Mouse (Mus musculus) fibroblast of lung, adult 2 months (primary cell): ENCODE results near the gene Camk1.
"Not testable (repeated sequence)": the region's sequence is repeated elsewhere in the genome, so short reads cannot be mapped to it uniquely, and the experiment has no call there.

Experiments
- DNase-seq: peaks from one replicate; pipeline ENCODE4 v3.0.0-alpha.2; 2011; ENCODE audit warnings: low read depth

Gene Camk1

DNA sequence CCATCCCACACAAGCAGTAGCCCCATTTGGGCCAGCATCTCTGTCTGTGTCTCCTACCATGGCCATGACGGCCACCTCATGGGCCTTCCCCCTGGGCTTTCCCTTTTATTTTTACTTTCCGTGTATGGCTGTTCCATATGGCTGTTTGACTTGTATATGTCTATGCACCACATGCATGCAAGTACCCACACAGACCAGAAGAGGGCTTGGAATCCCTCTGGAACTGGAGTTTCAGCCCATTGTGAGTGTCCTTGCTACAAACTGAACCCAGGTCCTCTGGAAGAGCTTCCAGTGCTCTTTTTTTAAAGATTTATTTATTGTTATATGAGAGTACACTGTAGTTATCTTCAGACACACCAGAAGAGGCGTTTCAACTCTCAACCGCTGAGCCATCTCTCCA lies 17.7 kb upstream of the Camk1 start:
- no peak for DNase-seq

GRCm38 (mm10) chr6:113353696-113354095 lies 9.9 kb upstream of the Camk1 start:
- no peak for DNase-seq

DNA sequence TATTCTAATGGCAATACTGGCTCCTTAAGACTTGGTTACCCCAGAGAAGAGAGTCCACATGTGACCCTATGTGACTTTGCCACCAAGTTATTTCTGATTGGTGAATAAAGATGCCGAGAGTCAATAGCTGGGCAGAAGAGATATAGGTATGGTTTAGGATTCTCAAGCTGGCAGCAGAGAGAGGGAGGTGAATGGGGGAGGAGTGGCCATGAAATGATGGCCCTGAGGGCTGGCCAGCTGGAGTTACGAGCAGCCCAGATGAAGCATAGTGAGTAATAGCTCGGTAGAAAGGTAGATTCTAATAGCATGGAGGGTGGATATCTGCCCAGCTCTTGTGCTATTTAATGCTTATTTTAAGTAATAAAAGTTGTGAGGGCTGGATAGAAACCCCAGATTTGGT lies 9.0 kb upstream of the Camk1 start:
- DNase-seq, result no peak

- no peak for DNase-seq
Observed at GRCm38 (mm10) chr6:113351653-113352052, 7.9 kb upstream of the Camk1 start.

DNA sequence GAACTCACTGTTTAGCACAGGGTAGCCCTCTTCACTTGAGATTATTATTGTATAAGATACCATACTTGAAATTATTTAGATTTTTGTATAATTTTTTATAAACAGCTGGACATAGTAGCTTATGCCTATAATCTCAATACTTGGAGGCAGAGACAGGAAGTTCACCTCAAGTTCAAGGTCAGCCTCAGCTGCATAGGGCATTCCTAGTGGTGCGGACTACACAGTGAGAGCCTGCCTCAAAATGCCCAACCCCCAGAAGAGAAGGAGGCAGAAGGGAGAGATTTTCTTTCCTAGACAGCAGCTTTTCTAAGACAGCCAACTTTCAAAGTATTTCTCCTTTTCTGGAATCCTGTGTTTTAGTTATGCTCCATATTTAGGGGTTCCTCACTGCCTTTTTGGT lies 7.4 kb upstream of the Camk1 start:
- DNase-seq, result no peak

GRCm38 (mm10) chr6:113350538-113350937 lies 6.8 kb upstream of the Camk1 start:
- DNase-seq, result no peak

DNA sequence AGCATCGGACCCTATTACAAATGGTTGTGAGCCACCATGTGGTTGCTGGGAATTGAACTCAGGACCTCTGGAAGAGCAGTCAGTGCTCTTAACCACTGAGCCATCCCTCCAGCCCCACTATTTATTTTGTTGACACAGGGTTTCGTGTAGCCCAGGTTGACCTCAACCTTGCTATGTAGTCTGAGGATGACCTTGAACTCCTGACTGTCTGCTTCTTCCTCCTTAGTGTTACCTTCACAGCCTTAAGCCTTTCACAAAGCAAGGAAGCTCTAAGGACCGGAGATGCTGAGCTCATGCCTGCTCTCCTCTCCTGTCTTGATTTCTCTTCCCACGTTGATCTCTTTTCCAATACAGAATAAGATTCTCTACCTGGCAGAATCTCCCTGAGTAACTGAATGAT lies 3.1 kb upstream of the Camk1 start:
- DNase-seq, result no peak

DNA sequence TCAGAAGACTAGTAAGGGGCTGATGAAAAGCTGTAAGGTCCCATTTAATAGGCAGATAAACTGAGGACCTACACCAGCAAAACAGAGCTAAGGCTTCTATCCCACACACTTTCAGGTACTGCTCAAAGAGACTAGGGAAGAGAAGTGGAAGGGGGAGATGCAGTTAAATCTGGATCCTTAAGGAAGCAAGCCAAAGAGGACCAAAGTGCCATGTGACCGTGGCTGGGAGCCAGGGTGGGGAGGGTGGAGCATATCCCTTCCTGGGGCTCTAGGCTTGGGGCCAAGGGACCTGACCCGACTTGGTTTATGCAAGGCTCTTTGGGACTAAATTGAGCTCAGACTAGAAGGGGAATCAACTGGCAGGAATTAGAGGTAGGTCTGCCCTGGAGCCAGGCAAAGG lies 537 bp upstream of the Camk1 start:
- no peak for DNase-seq

GRCm38 (mm10) chr6:113342297-113342696 lies 1.5 kb downstream of the Camk1 start:
- no peak for DNase-seq

DNA sequence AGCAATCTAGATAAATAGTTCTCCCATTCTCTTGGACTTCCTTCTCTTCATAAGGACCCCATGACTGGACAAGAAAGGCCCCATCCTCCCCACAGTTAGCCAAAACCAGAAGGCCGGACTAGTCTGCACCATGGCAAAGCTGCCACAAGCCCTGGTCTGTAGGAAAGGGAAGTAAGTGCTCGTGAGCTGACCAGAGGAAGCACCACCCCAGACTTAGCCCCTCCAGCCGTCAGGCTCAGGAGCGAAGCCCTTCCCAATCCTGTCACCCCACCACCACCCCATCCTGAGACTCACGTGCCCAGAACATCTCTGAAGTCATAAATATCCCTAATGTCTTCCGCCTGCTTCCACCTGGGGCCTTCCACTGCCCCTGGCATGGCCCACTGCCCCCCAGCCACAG lies 2.2 kb downstream of the Camk1 start:
- DNase-seq, result no peak

GRCm38 (mm10) chr6:113336852-113337620 lies 6.7 kb downstream of the Camk1 start:
- no peak for DNase-seq

DNA sequence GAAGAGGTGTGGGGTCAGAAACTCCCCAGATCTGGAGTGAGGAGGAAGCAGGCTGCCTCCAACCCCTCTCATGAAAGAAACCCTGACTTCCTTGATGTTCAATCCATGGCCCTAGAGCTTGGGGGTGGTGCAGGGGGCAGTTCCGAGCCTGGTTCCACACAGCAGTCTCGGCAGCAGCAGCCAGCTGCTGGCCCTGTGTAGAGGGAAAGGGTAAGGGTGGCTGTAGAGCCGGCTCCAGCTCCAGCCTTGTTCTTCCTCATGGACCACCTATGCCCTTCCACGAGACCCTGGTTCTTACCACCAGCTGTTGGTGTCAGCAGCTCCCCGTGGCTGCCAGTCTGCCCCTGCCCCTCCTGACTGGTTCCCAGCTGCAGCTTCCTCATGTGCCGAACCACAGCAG lies 9.6 kb downstream of the Camk1 start:
- no peak for DNase-seq

DNA sequence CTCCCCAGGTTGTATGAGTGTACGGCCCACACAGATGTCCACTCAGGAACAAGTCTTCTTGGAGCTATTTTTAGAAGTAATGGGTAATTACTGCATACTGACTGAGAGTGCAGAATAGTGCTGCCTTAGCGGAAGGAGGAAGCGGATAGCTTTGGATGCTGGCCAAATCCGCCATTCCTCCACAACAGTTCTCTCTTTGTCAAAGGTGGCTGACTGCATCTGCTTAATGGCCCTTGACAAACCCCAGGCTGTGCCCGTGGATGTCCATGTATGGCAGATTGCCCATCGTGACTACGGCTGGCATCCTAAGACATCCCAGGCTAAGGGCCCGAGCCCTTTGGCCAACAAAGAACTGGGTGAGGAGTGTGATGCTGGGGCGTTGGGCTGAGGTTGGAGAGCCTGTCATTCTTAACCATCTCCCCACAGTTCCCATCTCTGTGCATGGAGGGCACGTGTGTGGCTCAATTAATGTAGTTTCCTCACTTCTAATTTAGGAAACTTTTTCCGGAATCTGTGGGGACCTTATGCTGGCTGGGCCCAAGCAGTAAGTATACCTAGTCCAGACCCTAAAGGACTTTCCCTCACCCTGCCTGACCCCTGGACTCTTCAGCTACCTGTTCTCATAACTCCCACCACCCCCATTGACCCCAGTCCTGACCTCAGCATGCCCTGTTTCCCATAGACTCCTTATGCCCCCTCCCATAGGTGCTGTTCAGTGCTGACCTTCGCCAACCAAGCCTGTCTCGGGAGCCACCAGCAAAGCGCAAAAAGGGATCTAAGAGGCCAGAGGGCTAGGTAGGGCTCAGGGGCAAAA lies 10.4 kb downstream of the Camk1 start:
- no peak for DNase-seq

DNA sequence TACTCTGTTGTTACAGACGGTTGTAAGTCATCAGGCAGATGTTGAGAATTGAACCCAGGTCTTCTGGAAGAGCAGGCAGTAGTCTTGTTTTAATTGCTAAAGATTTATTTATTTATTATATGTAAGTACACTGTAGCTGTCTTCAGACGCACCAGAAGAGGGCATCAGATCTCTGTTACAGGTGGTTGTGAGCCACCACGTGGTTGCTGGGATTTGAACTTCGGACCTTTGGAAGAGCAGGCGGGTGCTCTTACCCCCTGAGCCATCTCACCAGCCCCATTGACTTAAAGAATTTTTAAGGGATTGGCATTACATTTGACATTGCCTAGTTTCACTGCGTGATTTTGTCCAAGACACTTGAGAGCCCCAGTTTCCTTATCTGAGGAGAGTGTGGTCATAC lies 11.1 kb downstream of the Camk1 start:
- DNase-seq, result not testable (repeated sequence)

GRCm38 (mm10) chr6:113331721-113332120 lies 12.1 kb downstream of the Camk1 start:
- no peak for DNase-seq

GRCm38 (mm10) chr6:113330547-113330946 lies 13.2 kb downstream of the Camk1 start:
- no peak for DNase-seq

GRCm38 (mm10) chr6:113329396-113329795 lies 14.4 kb downstream of the Camk1 start:
- no peak for DNase-seq

GRCm38 (mm10) chr6:113326533-113327315 lies 17.1 kb downstream of the Camk1 start, which contains the start of gene Ogg1:
Ogg1 (plus strand) TSS chr6:113326972.
- peak; percentile 99 for DNase-seq

DNA sequence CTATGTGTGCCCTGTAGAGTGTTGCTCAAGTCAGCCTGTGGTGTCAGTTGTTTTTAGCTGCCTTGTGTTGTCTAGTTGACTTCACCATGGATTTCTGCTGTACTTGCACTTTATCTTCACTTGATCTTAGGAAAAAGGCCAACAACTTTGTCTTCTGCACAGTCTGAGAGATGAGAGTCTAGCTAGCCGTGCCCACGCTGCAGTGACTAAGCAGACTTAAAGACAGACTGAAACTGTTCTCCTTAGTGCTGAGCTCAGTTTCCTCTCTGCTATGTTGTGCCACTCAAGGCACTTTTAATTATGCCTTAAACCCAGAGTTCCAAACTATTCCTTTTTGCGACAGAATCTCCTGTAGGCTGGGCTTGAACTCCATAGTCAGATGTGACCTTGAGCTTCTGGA lies 27.8 kb downstream of the Camk1 start:
- DNase-seq, result no peak

- no peak for DNase-seq
Observed at GRCm38 (mm10) chr6:113308141-113308540, 35.6 kb downstream of the Camk1 start.

DNA sequence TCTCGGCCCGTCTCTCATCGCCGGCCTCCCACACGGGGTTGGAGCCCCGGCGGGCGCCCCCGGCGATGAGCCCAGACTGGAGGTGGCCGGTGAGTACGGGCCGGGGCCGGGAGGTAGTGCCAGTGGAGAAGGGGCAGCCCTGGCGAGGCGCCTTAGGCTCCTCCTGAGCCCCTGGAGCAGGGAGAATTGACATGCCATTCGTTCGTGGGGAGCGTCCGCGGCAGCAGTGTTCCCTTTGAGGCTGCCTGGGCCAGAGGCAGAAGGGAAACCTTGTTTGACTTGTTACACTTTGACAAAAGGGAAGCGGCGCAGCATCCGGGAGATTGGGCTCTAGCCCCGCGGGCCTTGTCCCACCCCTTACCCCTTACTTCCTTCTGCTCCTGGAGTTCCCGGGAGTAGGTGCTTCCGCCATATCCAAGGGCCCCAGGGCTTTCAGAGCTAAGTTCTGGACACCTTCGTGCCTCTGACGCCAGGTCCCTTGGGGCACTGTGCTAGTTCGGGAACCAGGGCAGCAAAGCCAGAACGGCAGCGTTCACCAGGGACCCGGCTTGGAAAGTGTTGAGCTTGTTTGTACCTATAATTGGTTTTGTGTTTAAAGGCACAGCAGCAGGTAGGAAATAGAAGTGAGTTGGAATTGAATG lies 36.2 kb downstream of the Camk1 start:
- no peak for DNase-seq

DNA sequence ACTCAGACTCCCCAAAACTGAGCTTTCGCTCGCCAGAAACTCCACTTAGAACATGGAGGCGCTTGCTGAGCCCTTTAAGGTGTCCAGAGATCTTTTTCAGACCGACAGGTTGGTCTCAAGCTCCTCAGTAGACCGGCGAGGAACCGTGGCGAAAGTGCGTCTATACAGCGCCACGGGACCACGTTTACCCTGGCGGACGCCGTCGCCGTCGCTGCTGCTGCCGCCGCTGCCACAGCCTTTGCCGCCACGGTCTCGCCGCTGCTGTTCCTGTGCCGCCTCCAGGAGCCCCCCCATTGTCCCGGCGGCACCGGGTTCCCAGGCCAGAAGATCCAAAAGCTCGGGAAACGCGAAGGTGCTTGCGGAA lies 36.8 kb downstream of the Camk1 start, which contains the start of gene Brpf1:
TSS of gene Brpf1 (plus strand) at position 152 of the 364 bp plus-strand sequence.
- DNase-seq, result no peak
